Mouse (Mus musculus): ENCODE data around the gene Slc30a3.
"Not testable (repeated sequence)": the region's sequence is repeated elsewhere in the genome, so short reads cannot be mapped to it uniquely, and the experiment has no call there.

Gene Slc30a3

GRCm38 (mm10) chr5:31048763-31049641 lies 59.0 kb downstream of the Slc30a3 start, which contains the start of gene Slc5a6:
TSS of gene Slc5a6 (minus strand) at chr5:31048924.
- peak; percentile 50 to 55 for DNase-seq (ENCODE audit: low spot score in 2 of 2)

- DNase-seq (ENCODE audit: low spot score in 2 of 2), result peak; percentile 98
These were observed 59.9 kb downstream of the Slc30a3 start, which contains the start of gene Atraid for GRCm38 (mm10) chr5:31047848-31048762. TSS of gene Atraid (plus strand) at chr5:31048312.

DNA sequence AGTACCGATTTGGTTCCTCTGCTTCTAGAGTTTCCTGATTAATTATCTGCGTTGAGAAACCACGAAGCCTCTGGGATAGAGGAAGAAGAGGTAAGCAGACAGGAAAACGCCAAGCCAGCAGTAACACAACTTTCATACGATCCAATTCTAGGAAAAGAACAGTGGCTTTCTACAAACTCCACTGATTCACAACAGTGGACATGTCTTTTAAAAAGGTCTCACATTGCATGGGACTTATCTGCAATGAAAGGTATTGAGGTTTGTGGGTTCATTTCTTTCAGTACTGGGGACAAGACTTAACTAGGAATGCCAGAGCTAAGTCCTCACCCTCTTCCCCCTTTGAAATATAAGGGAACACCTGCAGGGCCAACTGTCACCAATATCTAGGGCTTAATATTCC lies 61.0 kb downstream of the Slc30a3 start:
- DNase-seq (ENCODE audit: low spot score in 2 of 2), result no peak

GRCm38 (mm10) chr5:31046416-31046815 lies 61.6 kb downstream of the Slc30a3 start:
- DNase-seq (ENCODE audit: low spot score in 2 of 2), result no peak

GRCm38 (mm10) chr5:31038171-31038845 lies 69.7 kb downstream of the Slc30a3 start:
- no peak for DNase-seq (ENCODE audit: low spot score in 2 of 2)

- DNase-seq (ENCODE audit: low spot score in 2 of 2), result not testable (repeated sequence)
These were observed 71.5 kb downstream of the Slc30a3 start for GRCm38 (mm10) chr5:31036556-31036955.

All from natural killer cell, adult 2 months (primary cell).